Mouse (Mus musculus): ENCODE results near the gene Emid1. TPM values are rescaled to one million over a fixed set of nuclear protein-coding genes. Genes with fewer than 3 reads are reported as not detected.

Emid1 gene
- polyA plus RNA-seq, 1 experiment from 2014 or later: 18.9 TPM

GRCm38 (mm10) chr11:5135914-5136313 lies 16.1 kb downstream of the Emid1 start:
- 81% methylated on average over 11 of the region's 11 CpGs for WGBS
- Histone ChIP-seq H3K9me3 (no peaks in the 10 kb centered on the region), H3K4me1 (replicated peaks) (peaks cover 10% of the 10 kb centered on the region), H3K36me3 (no peaks in the 10 kb centered on the region), H3K27me3 (no peaks in the 10 kb centered on the region), H3K4me2 (no peak overlapping the region), H3K27ac (replicated peaks) (no peak overlapping the region), H3K4me3 (no peak overlapping the region), H3K9ac (no peak overlapping the region)
- ATAC-seq (ENCODE audit: low read depth): no peak

DNA sequence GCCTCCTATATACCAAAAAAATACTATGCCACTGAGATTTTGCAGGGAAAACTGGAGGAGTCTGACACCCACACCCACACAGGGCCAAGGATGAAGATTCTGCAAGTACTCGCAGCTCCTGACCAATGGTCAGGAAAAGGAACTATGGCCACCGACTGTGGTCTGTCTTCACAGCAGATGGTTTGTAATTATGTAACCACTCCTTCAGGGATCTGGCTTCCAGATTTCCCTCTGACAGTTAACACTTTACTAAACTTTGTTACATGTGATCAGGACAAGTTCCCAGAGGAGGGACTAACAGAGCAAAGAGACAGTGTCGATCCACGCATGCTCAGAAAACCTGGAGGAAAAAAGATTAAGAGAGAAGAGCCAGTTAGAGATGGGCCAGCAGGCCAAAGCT lies 19.3 kb downstream of the Emid1 start:
- H3K36me3 ChIP-seq: no peaks in the 10 kb centered on the region
- no peak overlapping the region for H3K4me3 ChIP-seq
- H3K4me1 ChIP-seq (replicated peaks): peaks cover 24% of the 10 kb centered on the region
- ATAC-seq (ENCODE audit: low read depth): no peak
- H3K4me2 ChIP-seq: no peak overlapping the region
- H3K27me3 ChIP-seq: no peaks in the 10 kb centered on the region
- 85% methylated on average over 4 of the region's 4 CpGs for WGBS
- no peak overlapping the region for H3K9ac ChIP-seq
- H3K9me3 ChIP-seq: no peaks in the 10 kb centered on the region
- H3K27ac ChIP-seq (replicated peaks): no peak overlapping the region

- 53% methylated on average over 4 of the region's 4 CpGs for WGBS
- no peak overlapping the region for H3K9ac ChIP-seq
- no peak overlapping the region for H3K4me3 ChIP-seq
- H3K4me1 ChIP-seq (replicated peaks): peaks cover 26% of the 10 kb centered on the region
- no peak overlapping the region for H3K4me2 ChIP-seq
- H3K9me3 ChIP-seq: no peaks in the 10 kb centered on the region
- no peak for ATAC-seq (ENCODE audit: low read depth)
- no peaks in the 10 kb centered on the region for H3K36me3 ChIP-seq
- H3K27ac ChIP-seq (replicated peaks): no peak overlapping the region
- no peaks in the 10 kb centered on the region for H3K27me3 ChIP-seq
Measured at GRCm38 (mm10) chr11:5130111-5130665, 21.9 kb downstream of the Emid1 start.

DNA sequence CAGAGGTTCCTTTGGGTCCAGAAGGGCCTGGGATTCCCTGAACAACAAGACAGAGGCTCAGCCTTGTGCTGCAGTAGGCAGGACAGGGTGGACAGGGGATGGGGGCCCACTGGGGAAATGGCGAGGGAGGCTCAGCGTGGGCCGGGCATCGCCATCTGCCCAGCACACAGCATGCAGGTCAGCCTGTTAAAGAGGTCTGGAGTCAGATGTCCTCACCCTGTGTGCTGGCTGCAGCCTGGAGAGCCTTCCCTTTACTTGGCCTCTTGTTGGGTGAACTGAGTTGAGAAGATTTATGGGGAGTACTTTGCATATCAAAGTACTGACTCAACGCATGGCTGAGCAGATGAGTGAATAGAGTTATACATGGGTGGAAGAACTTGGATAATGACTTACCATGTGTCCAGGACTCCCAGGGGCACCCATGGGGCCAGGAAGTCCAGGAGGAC lies 23.0 kb downstream of the Emid1 start:
- H3K4me1 ChIP-seq (replicated peaks): peaks cover 26% of the 10 kb centered on the region
- H3K36me3 ChIP-seq: no peaks in the 10 kb centered on the region
- peak overlapping the region; percentile 81 for H3K27ac ChIP-seq (replicated peaks)
- peak overlapping the region; percentile 15 for H3K4me2 ChIP-seq
- H3K4me3 ChIP-seq: no peak overlapping the region
- 11% methylated on average over 5 of the region's 5 CpGs for WGBS
- H3K27me3 ChIP-seq: no peaks in the 10 kb centered on the region
- ATAC-seq (ENCODE audit: low read depth): peak; percentile 77
- H3K9ac ChIP-seq: peak overlapping the region; percentile 41; the same call in 1 of the 2 replicates
- no peaks in the 10 kb centered on the region for H3K9me3 ChIP-seq

DNA sequence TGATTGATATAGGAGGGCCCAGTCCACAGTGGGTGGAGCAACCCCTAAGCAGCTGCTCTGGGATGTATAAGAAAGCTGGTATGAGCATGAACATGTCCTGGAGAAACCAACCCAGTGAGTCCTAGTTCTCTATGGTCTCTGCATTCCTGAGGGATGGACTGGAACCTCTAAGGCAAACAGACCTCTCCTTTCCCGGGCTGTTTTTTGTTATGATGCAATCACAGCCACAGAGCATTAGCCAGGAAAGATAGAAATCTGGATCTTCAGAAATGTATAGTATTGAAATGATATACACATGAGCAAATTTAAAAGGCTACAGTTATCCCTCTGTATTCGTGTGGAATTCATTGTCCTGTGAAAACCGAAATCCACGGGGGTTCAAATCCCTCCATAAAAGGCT lies 26.3 kb downstream of the Emid1 start:
- Histone ChIP-seq H3K9ac (no peak overlapping the region), H3K9me3 (no peaks in the 10 kb centered on the region), H3K4me3 (no peak overlapping the region), H3K27ac (replicated peaks) (no peak overlapping the region), H3K4me2 (no peak overlapping the region), H3K27me3 (no peaks in the 10 kb centered on the region), H3K4me1 (replicated peaks) (peaks cover 26% of the 10 kb centered on the region), H3K36me3 (no peaks in the 10 kb centered on the region)
- no peak for ATAC-seq (ENCODE audit: low read depth)
- 79% methylated on average over 4 of the region's 4 CpGs for WGBS

DNA sequence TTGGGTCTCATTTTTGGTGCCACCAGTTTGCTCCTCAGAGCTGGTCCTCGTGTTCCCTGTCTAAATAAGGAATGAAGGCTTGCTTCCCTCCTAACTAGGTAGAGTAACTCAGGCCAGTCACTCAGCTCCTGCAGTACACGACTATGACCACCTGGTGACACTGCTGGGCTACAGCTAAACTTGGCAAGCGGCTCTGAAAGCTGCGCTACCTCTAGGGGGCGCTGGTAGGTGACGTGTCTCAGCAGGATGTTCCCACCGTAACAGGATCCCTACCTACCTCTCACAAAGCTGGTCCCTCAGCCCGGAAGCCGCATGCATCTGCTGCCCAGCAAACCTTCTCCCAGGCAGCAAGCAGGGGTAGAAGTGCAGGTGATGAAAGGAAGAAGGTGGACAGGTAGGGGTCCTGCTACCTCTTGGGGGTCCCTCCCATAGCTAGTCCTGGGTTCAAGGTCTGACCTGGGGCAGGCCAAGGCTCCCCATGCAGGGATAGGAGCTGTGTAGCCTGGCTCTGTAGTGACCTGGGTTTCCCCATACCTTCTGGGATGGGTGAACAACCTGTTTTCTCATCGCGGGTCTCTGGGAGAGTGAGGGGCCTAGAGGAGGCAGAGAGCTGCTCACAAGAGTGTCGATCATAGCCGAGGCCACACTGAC lies 37.0 kb downstream of the Emid1 start:
- Histone ChIP-seq H3K4me1 (replicated peaks) (no peaks in the 10 kb centered on the region), H3K4me2 (no peak overlapping the region), H3K27ac (replicated peaks) (no peak overlapping the region), H3K36me3 (no peaks in the 10 kb centered on the region), H3K9ac (no peak overlapping the region), H3K9me3 (no peaks in the 10 kb centered on the region), H3K4me3 (no peak overlapping the region), H3K27me3 (no peaks in the 10 kb centered on the region)
- WGBS: 29% methylated on average over 13 of the region's 13 CpGs
- ATAC-seq (ENCODE audit: low read depth): peak; percentile 49

DNA sequence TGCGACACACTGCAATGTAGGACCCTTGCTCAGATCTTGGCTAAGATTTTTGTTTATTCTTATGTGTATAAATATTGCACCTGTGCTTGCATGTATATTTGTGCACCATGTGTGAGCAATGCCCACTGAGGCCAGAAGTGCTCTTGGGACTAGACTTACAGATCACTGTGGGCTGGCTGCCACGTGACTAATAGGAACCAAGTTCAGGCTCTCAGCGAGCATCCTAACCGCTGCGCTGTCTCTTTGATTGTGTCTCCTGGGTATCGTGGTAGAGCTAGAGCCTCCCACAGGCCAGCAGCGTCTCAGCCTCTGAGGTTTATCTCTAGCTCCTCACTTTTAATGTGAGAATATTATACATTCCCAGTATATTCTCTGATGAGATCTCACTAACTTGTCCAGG lies 38.4 kb downstream of the Emid1 start:
- no peak for ATAC-seq (ENCODE audit: low read depth)
- WGBS: 78% methylated on average over 7 of the region's 7 CpGs
- no peaks in the 10 kb centered on the region for H3K36me3 ChIP-seq
- H3K9ac ChIP-seq: no peak overlapping the region
- H3K4me1 ChIP-seq (replicated peaks): no peaks in the 10 kb centered on the region
- no peak overlapping the region for H3K4me3 ChIP-seq
- H3K4me2 ChIP-seq: no peak overlapping the region
- H3K27ac ChIP-seq (replicated peaks): no peak overlapping the region
- no peaks in the 10 kb centered on the region for H3K27me3 ChIP-seq
- H3K9me3 ChIP-seq: no peaks in the 10 kb centered on the region

DNA sequence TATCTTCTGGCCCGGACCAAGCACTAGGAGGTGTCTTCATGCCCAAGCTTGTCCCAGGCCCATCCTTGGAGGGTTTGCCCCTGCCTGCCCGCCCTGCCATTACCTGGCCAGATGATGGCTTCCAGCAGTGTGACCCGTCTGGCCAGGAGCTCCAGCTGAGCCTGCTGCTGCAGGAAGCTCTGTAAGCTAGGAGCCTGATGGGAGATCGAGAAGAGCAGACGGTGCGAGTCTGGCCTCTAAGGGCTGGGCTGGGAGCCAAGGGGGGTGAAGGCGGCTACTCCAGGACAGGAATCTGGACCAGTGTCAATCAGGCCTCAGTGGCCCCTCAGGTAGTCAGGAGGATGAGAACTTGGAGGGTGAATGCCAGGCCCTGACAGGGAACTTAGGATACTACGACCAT lies 42.6 kb downstream of the Emid1 start:
- ATAC-seq (ENCODE audit: low read depth): no peak

DNA sequence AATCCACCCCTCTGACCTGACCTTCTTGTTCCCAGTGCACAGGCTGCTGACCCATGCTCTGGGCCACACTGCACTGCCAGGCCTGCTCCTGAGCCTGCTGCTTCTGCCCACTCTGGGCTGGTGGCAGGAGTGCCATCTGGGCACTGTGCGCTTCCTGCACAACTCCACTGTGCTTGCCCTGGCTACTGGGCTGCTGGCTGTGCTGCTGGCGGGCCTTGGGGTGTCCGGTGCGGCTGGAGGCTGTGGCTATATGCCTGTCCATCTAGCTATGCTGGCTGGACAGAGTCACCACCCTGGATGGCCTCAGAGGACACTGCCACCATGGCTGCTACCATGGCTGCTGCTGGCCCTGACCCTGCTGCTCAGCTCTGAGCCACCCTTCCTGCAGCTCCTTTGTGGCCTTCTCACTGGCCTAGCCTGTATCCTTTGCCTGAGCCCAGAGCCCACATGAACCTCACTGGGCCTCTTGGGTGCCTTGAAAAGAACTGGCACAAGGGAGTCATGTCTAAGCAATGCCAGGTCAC lies 48.0 kb downstream of the Emid1 start:
- Histone ChIP-seq H3K27me3 (no peaks in the 10 kb centered on the region), H3K4me1 (replicated peaks) (peaks cover 18% of the 10 kb centered on the region), H3K4me2 (no peak overlapping the region), H3K36me3 (peaks cover 27% of the 10 kb centered on the region), H3K4me3 (no peak overlapping the region), H3K9ac (0 out of 2 replicates have a peak overlapping the region, but pooled peaks have one; percentile 26), H3K9me3 (no peaks in the 10 kb centered on the region), H3K27ac (replicated peaks) (no peak overlapping the region)
- 96% methylated on average over 4 of the region's 4 CpGs for WGBS
- ATAC-seq (ENCODE audit: low read depth): no peak

More for the DNA sequence above, 42.6 kb downstream of the Emid1 start:
- H3K4me1 ChIP-seq (replicated peaks): no peaks in the 10 kb centered on the region
- no peaks in the 10 kb centered on the region for H3K27me3 ChIP-seq
- H3K9me3 ChIP-seq: no peaks in the 10 kb centered on the region
- H3K27ac ChIP-seq (replicated peaks): no peak overlapping the region
- H3K36me3 ChIP-seq: peaks cover 13% of the 10 kb centered on the region
- H3K4me3 ChIP-seq: no peak overlapping the region
- no peak overlapping the region for H3K4me2 ChIP-seq
- no peak overlapping the region for H3K9ac ChIP-seq
- 77% methylated on average over 8 of the region's 8 CpGs for WGBS

DNA sequence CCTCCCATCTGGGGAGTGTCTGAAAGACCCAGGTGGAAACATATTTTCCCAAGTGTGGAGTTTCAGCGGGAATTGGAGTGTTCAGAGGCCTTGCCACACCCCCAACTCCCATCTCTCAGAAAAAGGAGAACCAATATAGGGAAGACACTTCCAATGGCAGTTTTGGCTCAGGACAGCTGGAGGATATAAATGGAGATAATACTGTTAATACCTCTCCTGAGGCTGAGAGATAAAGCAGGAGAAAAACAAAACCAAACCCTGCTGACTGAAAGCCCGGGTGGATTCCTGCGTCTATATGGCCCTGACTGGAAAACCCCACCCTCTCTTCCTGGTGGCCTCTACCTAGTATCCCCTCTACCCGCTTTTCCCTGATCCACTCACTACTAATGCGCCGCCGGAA lies 49.7 kb downstream of the Emid1 start:
- Histone ChIP-seq H3K4me1 (replicated peaks) (peaks cover 22% of the 10 kb centered on the region), H3K36me3 (peaks cover 27% of the 10 kb centered on the region), H3K9ac (no peak overlapping the region), H3K4me2 (no peak overlapping the region), H3K27ac (replicated peaks) (no peak overlapping the region), H3K27me3 (no peaks in the 10 kb centered on the region), H3K9me3 (no peaks in the 10 kb centered on the region), H3K4me3 (no peak overlapping the region)
- no peak for ATAC-seq (ENCODE audit: low read depth)
- WGBS: 85% methylated on average over 7 of the region's 7 CpGs

DNA sequence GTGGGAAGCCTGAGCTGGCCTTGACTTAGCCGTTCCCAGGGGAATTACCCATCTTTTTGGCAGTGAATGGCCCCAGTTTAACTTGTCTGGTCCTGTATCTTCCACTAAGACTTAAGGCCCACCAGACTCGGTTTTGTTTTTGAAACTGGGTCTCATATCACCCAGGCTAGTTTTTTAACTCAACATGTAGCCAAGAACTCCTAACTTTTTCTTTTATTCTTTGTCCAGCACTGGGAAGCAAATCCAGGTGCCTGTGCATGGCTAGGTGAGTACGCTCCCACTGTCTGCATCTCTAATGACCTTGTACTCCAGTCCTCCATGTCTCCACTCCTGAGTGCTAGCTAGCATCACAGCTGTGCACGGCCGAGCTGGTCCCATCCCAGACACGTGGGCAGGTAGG lies 50.4 kb downstream of the Emid1 start:
- no peaks in the 10 kb centered on the region for H3K27me3 ChIP-seq
- WGBS: 81% methylated on average over 6 of the region's 6 CpGs
- no peaks in the 10 kb centered on the region for H3K9me3 ChIP-seq
- no peak overlapping the region for H3K27ac ChIP-seq (replicated peaks)
- no peak for ATAC-seq (ENCODE audit: low read depth)
- peaks cover 27% of the 10 kb centered on the region for H3K36me3 ChIP-seq
- H3K9ac ChIP-seq: no peak overlapping the region
- no peak overlapping the region for H3K4me3 ChIP-seq
- peaks cover 30% of the 10 kb centered on the region for H3K4me1 ChIP-seq (replicated peaks)
- H3K4me2 ChIP-seq: peak overlapping the region; percentile 86; the same call in 1 of the 2 replicates

DNA sequence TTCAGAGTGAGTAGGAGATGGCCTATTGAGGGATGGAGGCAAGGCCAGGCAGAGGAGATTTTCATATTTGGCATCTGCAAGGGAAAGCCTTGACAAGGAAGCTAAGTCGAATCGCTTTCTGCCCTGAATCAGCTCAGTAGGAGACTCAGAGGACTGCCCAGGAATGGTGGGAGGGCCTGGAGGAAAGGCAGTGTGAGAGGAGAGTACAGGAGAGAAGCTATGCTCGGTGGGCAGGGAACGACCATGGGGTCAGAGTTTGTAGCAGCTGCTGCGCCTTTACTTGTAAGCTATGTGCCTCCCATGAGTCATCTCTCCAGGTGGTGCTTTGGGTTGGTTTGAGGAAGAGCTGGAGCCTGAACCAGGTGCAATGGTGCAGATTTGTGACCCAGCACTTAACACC lies 51.3 kb downstream of the Emid1 start:
- Histone ChIP-seq H3K4me1 (replicated peaks) (peaks cover 38% of the 10 kb centered on the region), H3K36me3 (peaks cover 27% of the 10 kb centered on the region), H3K27me3 (no peaks in the 10 kb centered on the region), H3K4me3 (peak overlapping the region; percentile 100), H3K4me2 (peak overlapping the region; percentile 86), H3K9me3 (no peaks in the 10 kb centered on the region), H3K9ac (peak overlapping the region; percentile 99), H3K27ac (replicated peaks) (peak overlapping the region; percentile 99; the same call in 1 of the 2 replicates)
- ATAC-seq (ENCODE audit: low read depth): no peak
- WGBS: 41% methylated on average over 5 of the region's 5 CpGs
